Mouse (Mus musculus) liver, embryonic 14.5 days (tissue): Measurements from ENCODE around the gene Pdpk1.

Source experiments
- CTCF ChIP-seq: IDR thresholded peaks from 2 replicates; pipeline ENCODE4 v1.5.1; 2016; ENCODE audit warnings: antibody characterized with exemption, low read depth, control low read depth
- EP300 ChIP-seq: IDR thresholded peaks from 2 replicates; pipeline ENCODE4 v1.6.1; 2016; ENCODE audit warnings: antibody characterized with exemption, low read depth

DNA sequence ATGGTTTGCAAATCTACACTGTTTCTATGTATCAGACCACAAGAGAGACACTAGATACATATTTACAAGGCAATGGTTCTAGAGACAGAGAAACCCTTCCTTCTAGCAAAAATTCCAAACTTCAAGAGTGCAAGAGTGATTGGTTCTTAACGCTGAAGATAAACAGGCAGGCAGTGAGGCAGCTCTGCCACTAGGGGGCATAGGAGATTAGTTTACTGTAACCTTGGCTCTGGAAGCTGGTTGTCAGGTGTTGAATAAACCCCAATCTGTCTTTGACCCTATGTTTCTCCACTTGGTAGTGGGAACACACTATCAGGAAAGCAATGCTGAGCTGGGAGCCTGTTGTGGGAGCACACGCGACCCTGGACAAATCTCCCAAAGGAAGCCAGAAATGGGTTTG is 22.7 kb upstream of the Pdpk1 start:
- TF ChIP-seq CTCF (peak; percentile 93), EP300 (no peak)
